Mouse (Mus musculus) yolk sac, embryonic 10.5 days (tissue): Measurements from ENCODE around the gene Cfap65.
A peak's percentile ranks its signal among the peaks of the same experiment; 100 is the strongest.

Experiments used
- DNase-seq: peaks from one replicate; pipeline ENCODE4 v3.0.0-alpha.2; 2017; ENCODE audit warnings: low spot score

Gene Cfap65

DNA sequence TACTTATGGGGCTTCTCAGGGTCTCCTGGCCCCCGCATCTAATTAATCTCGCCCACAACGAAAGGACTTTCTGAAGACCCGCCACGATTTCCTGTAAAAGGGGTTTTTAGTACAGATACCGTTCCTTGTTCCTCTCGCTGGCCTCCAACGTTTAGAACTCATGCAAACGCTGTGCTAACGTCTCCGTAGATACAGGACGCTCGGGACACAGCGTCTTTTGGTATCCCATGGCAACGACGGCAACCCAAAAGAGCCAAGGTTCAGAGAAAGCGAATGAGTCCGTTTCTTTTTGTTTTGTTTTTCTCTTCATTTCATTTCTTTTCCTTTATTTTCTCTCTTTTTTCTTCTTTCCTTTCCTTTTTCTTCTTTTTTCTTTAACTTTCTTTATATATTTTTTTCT is at the start of gene Cfap65:
TSS of gene Cfap65 (minus strand) at position 198 of the 400 bp plus-strand sequence.
- DNase-seq = peak; percentile 71

DNA sequence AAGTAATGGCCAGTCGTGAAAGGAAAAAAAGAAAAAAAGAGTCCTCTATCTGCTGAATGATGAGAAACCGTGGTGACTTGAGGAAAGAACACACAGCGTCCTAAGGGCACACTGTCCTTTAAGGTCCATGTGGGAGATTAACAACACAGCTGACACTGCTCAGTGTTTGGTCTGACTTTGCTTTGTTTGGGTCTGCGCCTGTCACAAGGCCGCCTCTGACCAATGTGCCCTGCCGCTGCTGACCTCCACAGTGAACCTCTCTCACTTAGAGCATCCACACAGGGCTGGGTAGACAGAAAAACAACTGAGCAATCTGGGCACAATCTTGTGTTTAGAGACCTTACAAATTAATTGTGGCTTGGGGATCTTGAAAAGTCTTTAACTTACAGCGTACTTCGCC is 41.6 kb upstream of the Cfap65 start:
- no peak for DNase-seq

DNA sequence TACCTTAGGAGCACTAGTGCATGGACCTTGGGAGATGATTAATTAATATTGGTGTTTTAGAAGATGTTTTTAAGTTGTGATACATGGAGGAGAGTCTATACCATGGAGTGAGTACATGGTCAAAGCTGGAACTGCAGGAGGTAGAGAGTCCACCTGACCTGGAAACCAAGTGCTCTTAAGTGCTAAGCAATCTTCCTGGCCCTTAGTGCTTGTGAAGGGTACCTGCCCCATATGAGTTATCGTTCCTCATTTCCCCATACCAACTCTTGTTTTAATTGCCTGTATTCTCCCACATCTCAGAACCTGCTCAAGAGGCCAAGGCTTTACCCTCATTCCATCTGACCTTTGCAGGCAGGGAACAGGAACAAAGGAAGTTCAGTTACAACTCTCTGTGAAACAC is 40.5 kb upstream of the Cfap65 start:
- DNase-seq = no peak

DNA sequence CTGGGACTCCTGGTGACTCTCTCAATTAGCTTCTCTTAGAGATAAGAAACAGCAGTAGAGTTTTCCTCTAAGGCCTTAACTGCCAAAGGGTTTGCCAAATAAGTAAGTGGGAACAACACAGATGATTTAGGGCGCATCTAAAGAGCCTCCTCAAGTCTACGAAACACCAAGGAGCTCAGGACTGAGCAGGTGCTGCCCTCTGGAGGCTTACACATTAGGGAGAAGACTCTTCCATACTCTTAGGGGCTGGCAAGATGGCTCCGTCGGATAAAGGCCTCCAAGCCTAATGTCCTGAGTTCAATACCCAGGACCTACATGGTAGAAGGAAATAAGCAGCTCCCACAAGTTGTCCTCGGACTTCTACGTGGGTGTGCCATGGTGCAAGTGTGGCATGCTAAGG is 38.2 kb upstream of the Cfap65 start:
- DNase-seq = no peak

DNA sequence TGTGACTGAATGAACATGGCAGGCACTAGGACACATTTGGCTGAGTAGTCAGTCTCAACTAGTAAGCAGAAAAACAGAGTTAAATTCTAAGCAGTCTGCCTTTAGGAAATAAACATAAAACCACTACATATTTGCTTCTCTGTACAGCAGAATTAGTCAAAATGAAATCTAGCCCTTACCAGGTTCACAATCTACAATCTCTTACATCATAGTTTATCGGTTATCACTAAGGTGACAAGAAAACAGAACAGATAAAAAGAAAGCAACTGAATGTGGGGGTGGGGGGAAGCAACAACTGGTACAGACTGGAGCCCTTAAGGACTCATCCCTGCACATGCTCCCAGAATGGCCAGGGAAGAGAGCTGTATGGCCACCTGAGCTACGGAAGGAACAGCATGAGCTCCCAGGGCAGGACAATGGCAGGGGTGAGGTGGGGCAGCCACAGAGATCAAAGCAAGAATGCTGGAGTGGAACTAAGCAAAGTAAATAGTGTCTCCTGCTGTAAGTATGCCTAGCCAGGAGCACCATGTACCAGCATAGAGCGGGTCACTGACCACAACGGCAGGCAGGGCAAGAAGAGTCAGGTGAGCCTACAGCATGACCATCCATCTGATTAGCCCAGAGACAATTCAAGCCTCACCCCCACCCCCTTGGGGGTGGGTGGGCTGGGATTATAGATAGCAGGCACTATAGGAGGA is 36.1 kb upstream of the Cfap65 start:
- peak; percentile 73 for DNase-seq

DNA sequence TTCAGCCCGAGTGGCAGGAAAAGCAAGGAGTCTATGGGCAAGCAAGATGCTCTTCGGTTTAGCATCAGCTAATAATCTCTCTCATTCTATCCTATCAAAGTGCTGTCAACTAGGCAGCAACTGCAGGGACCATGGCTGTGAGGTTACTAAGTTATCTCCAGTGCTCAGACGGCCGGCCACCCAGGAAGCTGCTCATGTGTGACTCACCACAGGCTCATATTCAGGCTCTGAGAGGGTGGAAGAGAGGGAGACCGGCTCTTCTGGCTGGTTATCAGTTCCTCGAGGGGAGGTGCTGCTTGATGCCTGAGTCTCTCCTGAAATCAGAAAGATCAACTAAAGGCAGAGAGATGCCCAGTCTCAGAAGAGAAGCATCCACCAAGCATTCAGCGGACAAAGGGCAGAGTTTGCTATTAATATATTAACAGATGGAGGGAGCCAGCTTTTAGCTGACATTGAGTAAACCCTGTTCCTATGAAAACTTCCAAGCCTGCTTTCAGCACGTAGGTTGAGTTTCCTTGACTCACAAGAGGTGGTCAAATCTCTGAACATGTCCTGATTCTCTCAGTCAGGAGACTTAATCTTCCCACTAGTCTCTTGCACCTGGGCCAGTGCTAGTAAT is 32.7 kb upstream of the Cfap65 start:
- no peak for DNase-seq

DNA sequence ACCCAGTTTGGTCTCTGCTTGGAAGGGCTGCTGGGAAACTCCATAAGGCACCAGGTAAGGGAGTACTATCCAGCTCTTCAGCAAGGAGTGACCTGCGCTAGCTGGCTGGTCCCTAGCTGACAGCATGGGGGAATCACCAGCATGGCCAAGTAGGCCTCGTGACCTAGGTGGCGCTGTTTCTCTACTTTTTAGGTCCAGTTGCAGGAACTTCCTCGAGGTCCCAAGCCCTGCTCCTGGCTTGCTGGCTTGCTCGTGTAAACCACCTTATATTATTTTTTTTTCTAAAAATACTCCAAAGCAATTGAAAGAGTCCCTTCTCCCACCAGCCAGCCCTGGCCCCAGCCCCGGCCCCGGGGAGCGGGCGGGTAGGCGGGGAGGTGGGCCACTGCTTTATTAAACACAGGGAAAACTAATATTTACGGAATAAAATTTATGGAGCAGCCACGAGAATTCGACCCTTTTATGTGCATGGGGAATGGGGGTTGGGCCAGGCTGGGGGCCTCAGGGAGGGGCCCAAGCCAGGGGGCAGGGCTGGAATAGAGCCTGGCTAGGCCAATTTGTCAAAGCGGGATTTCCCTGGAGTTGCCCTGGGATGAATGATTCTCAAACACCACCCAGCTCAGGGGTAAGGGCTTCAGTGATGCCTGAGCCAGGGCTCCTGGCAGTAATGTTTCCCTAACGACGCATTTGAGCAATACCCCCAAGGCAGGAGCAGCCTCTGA is 29.3 kb upstream of the Cfap65 start:
- DNase-seq = peak; percentile 81

DNA sequence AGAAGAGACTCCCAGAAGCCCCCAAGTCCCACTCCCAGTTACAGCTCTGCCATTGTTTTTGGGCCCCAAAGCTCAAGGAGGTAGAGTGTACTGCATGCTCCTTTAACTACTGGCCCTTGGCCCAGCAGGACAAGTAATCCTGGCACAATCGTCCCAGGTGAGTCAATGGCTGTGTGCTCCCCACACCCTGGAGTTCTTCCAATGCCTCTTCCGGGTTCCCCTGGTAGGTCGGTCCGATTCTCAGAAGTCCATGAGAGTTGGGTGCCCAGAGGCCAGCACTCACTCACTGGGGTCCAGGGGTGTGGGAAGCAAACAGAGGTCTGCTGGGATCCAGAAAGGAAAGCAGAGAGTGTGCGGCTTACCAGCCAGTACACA is 27.4 kb upstream of the Cfap65 start:
- no peak for DNase-seq

DNA sequence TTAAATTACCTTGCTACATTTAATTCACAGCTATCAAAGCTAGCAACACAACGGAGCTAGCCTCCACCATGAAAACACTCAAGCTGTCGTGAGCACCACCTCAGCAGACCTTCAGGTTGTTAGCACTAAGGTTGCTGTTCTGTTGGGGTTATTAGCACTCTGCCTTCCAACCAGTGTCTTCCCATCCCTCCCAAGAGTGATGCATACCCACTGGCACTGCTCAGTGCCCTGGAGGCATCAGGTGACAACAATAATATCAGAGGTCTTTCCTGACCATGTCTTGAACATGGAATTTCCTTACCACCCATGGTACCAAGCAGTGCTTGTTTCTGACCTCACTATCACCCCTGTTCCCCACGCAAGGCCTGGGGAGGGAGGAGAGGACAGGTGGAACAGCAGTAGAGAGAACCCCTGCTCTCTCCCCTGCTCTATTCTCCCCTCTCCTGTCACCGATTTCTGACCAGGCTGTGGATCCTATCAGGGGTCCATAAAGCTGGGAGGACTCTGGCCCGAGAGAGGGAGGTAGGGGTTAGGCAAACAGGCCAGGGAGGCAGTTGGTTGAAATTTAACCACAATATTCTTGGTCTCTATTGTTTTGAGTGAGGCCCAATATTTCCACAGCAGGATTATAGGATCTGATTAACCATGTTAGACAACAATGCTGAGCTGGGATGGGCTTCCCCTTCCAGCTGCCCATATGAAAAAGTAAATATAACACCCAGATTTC is 26.9 kb upstream of the Cfap65 start:
- DNase-seq = peak; percentile 69

DNA sequence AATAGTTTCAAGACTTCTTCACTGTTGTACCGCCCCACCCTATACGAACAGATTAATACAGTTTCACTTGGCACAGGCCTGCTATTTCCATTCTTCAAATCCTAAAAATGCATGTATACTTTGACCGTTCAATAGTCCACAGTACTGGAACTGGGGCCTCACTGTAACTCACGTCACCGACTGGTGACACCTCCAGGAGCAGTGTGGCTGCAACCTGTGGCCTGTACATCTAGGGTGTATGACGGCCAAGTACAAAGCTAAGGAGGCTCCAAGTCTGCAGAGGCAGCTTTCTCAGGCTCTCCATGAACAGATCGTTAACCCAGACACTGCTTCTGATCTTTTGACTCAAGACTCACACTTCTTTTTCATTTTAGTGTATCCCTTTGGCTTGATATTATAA is 26.3 kb upstream of the Cfap65 start:
- DNase-seq = no peak

DNA sequence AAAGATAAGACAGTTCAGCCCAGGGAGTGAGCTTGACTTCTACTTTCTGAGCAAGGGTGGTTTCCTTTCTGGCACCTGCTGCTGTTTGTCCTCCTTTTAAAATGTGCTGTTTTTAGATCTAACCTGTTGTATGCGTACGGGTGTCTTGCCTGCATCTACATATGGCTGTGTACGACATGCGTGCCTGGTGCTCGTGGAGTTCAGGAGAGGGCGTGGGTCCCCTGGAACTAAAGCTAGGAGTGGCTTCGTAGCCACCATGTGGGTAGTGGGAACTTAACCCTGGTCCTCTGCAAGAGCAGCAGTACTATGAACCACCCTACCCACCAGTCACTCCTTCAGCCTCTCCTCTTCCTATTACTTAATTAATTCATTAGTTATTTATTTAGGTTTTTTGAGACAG is 24.7 kb upstream of the Cfap65 start:
- no peak for DNase-seq

DNA sequence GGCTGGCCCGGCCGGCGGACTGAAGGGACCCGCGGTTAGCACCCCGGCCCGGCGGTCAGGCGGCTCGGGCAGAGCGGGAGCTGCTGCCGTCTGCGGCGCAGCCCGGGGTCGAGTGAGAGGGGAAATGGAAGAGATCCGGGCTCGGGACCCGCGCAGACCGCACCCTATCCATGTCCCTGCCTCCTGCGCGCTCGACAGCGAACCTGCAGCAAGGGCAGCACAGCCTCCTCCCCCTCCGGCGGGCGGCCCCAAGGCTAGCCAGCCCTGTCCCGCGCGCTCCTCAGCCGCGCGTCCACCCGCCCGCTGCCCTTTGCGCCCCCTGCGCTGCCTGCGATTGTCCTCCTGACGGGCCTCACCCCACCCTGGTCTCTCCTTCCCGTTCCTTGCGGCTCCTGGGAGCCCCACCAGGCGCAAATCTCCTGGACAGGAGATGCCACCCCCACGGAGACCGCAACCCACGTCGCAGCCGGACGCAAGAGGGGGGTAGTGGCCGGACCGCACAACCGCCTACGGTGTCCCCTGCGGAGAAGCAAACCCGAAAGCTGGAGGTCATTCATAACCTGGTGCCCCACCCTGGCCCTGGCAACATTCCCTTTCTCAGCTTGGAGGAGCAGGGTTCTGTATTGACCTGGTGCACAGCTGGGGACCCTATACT is 16.3 kb upstream of the Cfap65 start, which contains the start of gene Ihh:
TSS of gene Ihh (minus strand) at position 117 of the 655 bp plus-strand sequence.
- DNase-seq = peak; percentile 80

DNA sequence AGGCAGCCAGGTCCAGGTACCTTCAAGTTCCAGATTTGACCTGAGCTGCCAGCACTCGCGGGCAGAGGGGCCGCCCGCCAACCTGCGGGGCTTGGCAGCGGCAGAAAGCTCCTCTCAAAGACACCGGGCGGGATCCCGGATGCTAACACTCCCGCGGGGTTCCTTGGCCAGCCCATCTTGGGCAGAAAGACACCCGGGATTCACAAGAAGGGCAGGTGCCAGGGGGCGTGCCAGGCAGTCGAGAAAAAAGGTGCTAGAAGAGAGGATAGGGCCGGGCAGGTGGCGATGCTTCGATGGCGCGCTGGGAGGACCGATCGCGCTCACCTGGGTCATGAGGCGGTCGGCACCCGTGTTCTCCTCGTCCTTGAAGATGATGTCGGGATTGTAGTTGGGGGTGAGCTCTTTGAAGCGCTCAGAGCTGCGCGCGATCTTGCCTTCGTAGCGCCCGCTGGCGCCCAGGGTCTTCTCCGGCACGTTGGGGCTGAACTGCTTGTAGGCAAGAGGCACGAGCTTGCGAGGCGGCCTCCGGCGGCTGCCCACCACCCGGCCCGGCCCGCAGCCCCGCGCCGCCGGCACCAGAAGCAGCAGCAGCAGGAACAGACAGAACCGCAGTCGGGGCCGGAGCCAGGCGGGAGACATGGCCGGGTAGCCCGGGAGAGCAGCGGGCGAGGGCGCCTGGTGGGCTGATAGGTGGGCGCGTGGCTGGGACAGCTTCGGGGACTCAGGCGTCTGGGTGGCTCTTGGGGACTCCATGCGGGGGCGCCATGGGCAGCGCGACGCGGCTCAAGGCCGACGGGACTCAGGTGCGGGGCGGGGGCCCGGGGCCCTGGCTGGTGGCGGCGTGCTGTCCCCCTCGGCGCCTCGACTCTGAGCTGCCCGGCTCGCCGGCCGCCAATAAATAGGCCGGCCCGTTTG is 15.4 kb upstream of the Cfap65 start:
- DNase-seq = peak; percentile 37

DNA sequence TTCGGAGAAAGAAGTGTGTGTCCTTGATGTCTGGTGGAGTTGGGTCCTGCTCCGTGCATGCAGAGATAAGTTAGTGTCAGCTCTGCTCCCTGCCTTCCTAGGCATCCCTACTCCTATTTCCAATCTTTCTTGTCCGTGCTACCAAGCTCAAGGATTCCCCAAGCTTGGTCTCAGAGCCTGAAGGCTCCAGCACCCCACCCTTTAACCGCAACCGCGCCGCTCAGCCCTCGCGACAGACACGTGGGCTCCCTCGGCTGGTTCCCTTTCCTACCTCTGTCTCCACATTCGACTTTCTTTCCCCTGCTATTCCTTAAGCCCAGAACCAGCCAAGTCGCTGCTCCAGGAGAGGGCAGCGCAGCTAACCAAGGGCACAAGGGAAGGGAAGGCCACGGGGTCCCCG is 14.7 kb upstream of the Cfap65 start:
- no peak for DNase-seq

DNA sequence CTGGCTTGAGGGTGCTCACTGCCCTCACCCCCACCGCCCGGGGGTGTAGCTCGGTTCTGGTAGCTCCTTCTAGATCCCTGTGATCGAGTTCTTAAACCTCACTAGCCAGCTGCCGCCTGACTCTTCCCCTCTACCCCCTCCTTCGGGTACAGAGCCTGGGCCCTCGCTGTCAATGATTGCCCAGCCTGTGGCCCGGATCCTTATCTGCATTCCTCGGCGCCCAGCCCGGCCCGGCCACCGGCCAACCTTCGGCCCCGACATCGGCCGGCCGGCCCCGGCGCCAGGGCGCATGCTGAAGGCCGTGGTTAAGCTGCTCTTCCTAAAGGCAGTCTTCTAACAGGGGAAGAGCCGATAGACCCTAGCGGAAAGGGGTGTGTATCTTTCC is 14.3 kb upstream of the Cfap65 start:
- DNase-seq = peak; percentile 88

DNA sequence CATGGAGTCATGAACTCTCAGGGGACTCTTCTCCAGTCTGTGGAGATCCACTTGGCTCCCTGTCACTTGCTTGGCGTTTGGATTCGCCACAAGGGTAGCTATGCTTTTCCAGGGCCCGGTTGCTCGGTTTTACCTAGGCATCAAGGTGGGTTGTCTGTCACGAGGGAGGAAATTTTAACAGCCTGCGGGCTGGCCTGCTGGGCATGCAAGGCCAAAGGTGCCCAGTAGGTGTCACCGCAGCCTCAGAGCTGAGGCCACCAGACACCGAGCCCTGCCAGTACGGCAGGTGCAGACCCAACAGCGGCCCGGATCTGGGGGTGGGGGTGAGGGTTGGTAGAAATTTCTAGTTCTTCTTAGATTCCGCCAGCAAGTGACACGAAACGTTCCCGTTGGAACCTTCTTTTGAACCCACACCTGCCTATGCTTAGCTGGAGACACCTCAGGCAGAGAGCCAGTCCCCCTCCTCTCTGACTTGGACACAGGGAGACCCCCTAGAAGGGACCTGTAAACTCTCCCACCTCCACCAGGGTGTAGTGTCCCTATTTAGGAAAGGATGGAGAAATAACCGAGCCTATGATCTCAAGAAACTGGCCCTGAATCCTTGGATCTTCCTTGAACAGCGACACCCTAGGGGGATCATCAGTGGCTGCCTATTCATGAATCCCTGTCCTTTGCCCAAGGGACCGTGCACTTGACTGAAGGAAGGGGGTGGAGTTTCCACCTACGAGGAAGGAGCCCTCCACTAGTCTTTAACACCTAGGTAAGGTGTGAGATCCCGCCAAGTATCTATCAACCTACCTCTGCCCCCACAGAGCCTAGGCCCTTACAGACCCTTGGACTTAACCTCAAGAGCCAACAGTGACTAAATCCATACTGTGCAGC is 13.6 kb upstream of the Cfap65 start:
- DNase-seq = peak; percentile 69

DNA sequence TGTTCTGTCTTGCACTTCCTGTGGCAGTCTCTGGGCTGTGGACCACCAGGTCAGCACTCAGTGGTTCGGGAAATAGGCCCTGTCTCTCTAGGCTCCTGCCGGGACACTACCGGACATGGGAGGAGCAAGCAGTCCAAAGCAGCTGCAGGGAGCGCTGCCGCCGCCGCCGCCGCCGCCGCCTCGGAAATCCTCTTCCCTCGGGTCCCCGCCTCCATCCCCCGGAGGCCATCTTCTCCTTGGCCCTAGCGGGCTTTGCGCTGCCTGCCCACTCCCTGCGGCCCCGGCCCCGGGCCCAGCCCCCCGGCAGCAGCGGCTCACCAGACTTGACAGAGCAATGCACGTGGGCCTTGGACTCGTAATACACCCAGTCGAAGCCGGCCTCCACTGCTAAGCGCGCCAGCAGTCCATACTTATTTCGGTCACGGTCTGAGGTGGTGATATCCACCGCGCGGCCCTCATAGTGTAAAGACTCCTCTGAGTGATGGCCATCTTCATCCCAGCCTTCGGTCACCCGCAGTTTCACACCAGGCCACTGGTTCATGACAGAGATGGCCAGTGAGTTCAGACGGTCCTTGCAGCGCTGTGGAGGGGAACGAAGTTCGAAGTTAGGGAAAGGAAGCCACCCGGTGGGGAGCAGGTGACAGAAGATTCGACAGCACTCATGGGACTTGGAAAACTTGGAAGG is 12.7 kb upstream of the Cfap65 start:
- DNase-seq = no peak

DNA sequence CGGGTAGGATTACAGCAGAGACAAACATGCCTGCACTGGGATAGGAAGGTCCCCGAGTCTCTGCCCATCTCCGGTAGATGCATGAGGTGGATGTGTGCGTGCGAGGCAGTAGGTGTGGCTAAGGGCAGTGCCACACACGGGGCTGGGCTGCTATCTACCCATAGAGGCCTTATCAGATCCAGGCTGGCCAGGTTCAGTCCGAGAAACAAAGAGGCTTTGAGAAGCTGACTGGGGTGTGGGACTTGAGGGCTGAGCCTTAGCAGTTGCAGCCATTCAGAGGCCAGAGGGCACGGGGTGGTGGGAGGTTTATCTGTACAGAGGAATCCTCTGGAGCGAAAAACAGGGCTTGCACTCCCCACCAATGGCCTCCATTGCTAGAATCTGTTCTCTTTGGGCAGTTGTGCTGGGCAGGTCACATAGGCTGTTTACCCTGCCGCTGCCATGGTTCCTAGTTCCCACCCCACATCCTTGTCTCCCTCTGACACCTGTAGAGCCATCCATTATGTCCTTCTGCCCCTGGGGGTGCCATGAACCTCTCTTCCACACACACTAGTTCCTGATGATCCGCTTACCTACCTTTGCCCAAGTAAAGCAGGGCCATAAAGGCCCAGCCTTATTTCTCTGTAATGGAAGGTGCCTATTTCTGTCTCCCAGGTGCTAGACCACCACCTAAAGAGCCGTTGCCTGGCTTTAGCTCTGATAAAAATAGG is 6.4 kb upstream of the Cfap65 start:
- DNase-seq = no peak

DNA sequence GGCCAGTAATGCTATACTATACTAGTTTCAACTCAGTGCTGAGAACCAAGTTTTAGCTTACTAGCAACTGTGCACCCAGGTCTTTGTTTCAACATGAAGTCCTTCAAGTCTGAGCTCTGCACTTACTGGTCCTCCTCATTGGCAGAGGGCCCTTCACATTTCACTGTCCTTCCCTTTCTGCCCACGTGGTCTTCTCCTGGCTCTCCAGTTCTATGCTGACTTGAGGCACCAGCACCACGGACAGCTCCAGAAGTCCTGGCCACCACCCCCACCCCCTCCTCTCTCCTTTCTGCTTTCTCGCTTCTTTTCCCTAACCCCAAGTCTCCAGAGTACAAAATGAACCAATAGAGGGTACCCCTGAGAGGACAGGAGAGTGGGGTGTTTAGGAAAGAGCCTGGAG is 4.4 kb upstream of the Cfap65 start:
- DNase-seq = no peak
